Mouse (Mus musculus): ENCODE data around the gene Dand5.

The Dand5 gene

GRCm38 (mm10) chr8:84814555-84815441 is 7.8 kb downstream of the Dand5 start:
- no peak for TF ChIP-seq GATA4 (IDR thresholded peaks at IDR 0.05; ENCODE audit: insufficient replicate concordance, low read length)

- no peak for TF ChIP-seq GATA4 (IDR thresholded peaks at IDR 0.05; ENCODE audit: insufficient replicate concordance, low read length)
Observed at GRCm38 (mm10) chr8:84814240-84814554, 8.4 kb downstream of the Dand5 start.

GRCm38 (mm10) chr8:84813830-84814229 is 8.8 kb downstream of the Dand5 start:
- TF ChIP-seq GATA4 (IDR thresholded peaks at IDR 0.05; ENCODE audit: insufficient replicate concordance, low read length) = no peak

GRCm38 (mm10) chr8:84813059-84813458 is 9.6 kb downstream of the Dand5 start:
- TF ChIP-seq GATA4 (IDR thresholded peaks at IDR 0.05; ENCODE audit: insufficient replicate concordance, low read length) = no peak

GRCm38 (mm10) chr8:84811303-84811702 is 11.3 kb downstream of the Dand5 start:
- no peak for TF ChIP-seq GATA4 (IDR thresholded peaks at IDR 0.05; ENCODE audit: insufficient replicate concordance, low read length)

- no peak for TF ChIP-seq GATA4 (IDR thresholded peaks at IDR 0.05; ENCODE audit: insufficient replicate concordance, low read length)
Observed at GRCm38 (mm10) chr8:84810896-84811295, 11.7 kb downstream of the Dand5 start.

- no peak for TF ChIP-seq GATA4 (IDR thresholded peaks at IDR 0.05; ENCODE audit: insufficient replicate concordance, low read length)
Observed at GRCm38 (mm10) chr8:84809941-84810280, 12.7 kb downstream of the Dand5 start.

GRCm38 (mm10) chr8:84809109-84809940 is 13.3 kb downstream of the Dand5 start:
- TF ChIP-seq GATA4 (IDR thresholded peaks at IDR 0.05; ENCODE audit: insufficient replicate concordance, low read length) = no peak

GRCm38 (mm10) chr8:84806031-84806430 is 16.6 kb downstream of the Dand5 start:
- no peak for TF ChIP-seq GATA4 (IDR thresholded peaks at IDR 0.05; ENCODE audit: insufficient replicate concordance, low read length)

- TF ChIP-seq GATA4 (IDR thresholded peaks at IDR 0.05; ENCODE audit: insufficient replicate concordance, low read length) = no peak
Observed at GRCm38 (mm10) chr8:84799999-84800831, 22.4 kb downstream of the Dand5 start, which contains the start of gene Nfix. Gene Nfix, minus strand, starts transcription at chr8:84800344.

- no peak for TF ChIP-seq GATA4 (IDR thresholded peaks at IDR 0.05; ENCODE audit: insufficient replicate concordance, low read length)
Observed at GRCm38 (mm10) chr8:84799136-84799931, 23.3 kb downstream of the Dand5 start.

GRCm38 (mm10) chr8:84798446-84799135 is 24.0 kb downstream of the Dand5 start:
- no peak for TF ChIP-seq GATA4 (IDR thresholded peaks at IDR 0.05; ENCODE audit: insufficient replicate concordance, low read length)

GRCm38 (mm10) chr8:84797971-84798370 is 24.7 kb downstream of the Dand5 start:
- TF ChIP-seq GATA4 (IDR thresholded peaks at IDR 0.05; ENCODE audit: insufficient replicate concordance, low read length) = no peak

- TF ChIP-seq GATA4 (IDR thresholded peaks at IDR 0.05; ENCODE audit: insufficient replicate concordance, low read length) = no peak
Observed at GRCm38 (mm10) chr8:84797256-84797797, 25.3 kb downstream of the Dand5 start.

Data from liver, adult (tissue).